Mouse (Mus musculus): ENCODE measurements around the gene Gprc5b. TPM values are rescaled to one million over a fixed set of nuclear protein-coding genes. Genes with fewer than 3 reads are reported as not detected.

The Gprc5b gene
- total RNA-seq, 2 experiments from 2014 or later = not detected

DNA sequence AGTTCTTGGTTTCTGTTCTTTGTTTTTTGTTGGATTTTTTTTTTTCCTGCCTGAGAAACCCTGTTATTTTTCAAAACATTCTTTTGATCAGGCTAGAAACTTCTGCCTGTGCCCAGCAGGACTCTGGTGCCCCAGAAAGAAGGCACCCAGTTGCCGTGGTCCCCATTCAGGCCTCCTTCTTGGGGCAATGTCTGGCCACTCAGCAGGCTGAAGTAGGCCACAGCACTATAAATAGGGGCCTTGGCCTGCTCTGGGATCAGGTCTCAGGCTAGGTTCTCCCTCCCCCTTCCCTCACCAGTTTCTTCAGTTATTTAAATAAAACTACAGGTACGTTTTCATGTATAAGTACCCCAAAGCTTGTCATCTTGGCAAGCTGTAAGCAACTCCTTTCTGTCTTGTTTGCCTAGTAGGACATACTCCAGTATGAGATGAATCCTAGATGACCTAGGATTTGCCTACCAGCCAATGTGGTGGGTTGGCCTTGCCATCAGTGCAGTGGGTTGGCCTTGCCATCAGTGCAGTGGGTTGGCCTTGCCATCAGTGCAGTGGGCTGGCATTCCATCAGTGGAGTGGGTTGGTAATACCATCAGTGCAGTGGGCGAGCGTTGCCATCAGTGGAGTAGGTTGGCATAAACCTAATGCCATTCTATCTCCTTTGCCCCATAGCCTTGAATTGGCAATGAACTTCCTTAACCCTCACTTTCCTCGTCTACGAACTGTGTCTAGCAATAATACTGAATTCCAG is 68.3 kb downstream of the Gprc5b start:
- ATAC-seq (replicated peaks; ENCODE audit: low FRiP score, poor library complexity, severe bottlenecking) = no peak

DNA sequence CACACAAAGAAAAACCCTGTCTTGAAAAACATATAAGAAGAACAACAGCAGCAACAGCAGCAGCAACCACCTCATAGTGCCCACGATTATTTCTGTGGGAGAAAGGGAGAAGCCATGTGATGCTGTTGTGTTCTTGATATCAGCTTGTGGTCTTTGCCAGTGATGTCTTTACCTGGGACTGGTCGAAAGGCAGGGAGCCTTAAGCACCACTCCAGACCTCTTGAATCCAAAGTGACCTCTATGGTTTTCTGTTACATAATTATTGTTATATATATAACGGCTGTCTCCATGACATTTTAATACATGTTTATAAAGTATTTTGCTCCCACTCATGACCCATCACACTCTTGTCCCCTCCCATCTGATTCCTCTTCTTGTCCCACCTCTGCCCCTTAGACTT is 69.5 kb downstream of the Gprc5b start:
- no peak for ATAC-seq (replicated peaks; ENCODE audit: low FRiP score, poor library complexity, severe bottlenecking)

DNA sequence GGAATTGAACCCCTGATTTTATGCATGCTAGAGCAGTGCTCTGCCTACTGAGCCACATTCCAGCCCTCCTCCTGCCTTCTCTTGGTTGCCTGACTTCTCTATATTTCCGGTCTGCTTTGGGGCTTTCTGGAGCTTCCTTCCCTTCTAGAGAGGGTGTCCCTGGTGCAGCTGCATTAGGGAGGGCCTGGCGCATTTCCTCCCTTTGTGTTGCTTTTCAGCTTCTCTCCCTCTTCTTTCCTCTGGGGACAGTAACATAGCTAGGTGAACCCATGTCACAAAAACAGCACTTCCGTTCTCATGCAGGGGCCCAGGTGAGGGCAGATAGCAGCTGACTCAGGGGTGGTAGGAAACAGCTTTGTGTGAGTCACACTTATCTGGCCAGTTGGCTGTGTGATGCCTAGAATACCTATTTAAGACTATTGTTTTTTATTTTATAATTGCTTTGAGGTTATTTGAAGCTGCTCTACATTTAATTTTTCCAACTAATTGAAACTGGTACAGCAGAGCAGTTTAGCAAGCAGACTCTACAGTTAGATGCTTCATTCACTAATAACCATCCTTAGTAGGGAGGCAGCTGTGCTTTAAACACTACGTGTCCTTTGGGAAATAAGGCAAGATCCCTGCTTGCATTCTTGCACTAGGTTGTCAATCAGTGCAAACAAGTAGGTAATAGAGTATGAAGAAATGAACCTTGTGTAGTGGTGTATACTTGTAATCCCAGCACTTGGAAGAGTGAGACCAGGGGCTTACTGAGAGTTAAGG is 72.4 kb downstream of the Gprc5b start:
- ATAC-seq (replicated peaks; ENCODE audit: low FRiP score, poor library complexity, severe bottlenecking) = no peak

Other genes with a start within 250 kb of the Gprc5b start
- gene Iqck, start 139.5 kb downstream of the Gprc5b start, total RNA-seq (2015; ENCODE audit: low replicate concordance) = not detected in 2 replicates
- gene Iqck, start 139.5 kb downstream of the Gprc5b start, total RNA-seq (2017; ENCODE audit: low replicate concordance) = not detected in 2 replicates
- gene Knop1, start 139.0 kb downstream of the Gprc5b start, total RNA-seq (2015; ENCODE audit: low replicate concordance) = 5.2 and 9.0 TPM in 2 replicates
- gene Knop1, start 139.0 kb downstream of the Gprc5b start, total RNA-seq (2017; ENCODE audit: low replicate concordance) = 7.2 and 7.4 TPM in 2 replicates
- gene Gpr139, start 189.4 kb upstream of the Gprc5b start, total RNA-seq (2015; ENCODE audit: low replicate concordance) = not detected in 2 replicates
- gene Gpr139, start 189.4 kb upstream of the Gprc5b start, total RNA-seq (2017; ENCODE audit: low replicate concordance) = not detected in 2 replicates

Measured in erythroblast, adult 5-6 weeks (primary cell).